In the genomic region with DNA sequence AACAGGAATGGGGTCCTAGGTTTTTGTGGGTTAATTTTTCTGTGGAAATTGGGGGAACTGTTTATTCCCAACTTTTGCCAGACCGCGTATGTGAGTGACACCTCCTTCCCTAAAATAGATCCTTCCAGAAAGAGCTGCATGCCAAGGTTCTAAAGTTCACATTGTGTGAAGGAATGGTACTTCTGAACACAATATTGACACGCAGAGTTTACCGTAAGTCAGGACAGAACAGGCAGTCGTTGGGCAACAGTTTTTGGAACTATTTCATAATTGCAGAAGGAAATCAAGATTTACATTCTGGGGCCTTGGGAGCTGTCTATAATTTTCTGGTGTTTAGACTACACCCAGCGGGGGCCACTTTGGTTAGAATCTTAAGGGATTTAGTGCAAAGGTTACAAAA, we compare ENCODE assay signal across 8 mouse cellular contexts. TPM values are rescaled to one million over a fixed set of nuclear protein-coding genes. Genes with fewer than 3 reads are reported as not detected.
DNase-seq lines count a peak whose midpoint lies in the region; ATAC-seq and TF ChIP-seq lines count a peak whose summit lies in the region.

No protein-coding gene starts in this region.

- peak overlapping the region; percentile 99 for H3K27ac ChIP-seq in liver, adult 2 months (replicated peaks; ENCODE audit: insufficient read depth, low read depth, low read length)
- H3K27ac ChIP-seq in forebrain, embryonic 12.5 days: no peak overlapping the region
- H3K27ac ChIP-seq in liver, embryonic 13.5 days: peak overlapping the region; percentile 97
- peak overlapping the region; percentile 78 for H3K27ac ChIP-seq in small intestine, adult 2 months (ENCODE audit: insufficient read depth, low read depth, low read length)

- peak; percentile 98 for DNase-seq in liver, adult 2 months (ENCODE audit: extremely low read depth, low read depth, low spot score)
- no peak for DNase-seq in liver
- DNase-seq in liver, embryonic 13.5 days: no peak
- no peak for DNase-seq in gastrocnemius, adult 8-10 months (ENCODE audit: low spot score in 2 of 2)
- DNase-seq in spleen, adult 12 weeks (ENCODE audit: low spot score): no peak

- H3K9me3 ChIP-seq in forebrain, embryonic 12.5 days: no peaks in the 10 kb centered on the region
- peaks cover 4% of the 10 kb centered on the region; the same call in 1 of the 2 replicates for H3K9me3 ChIP-seq in liver, embryonic 13.5 days (replicated peaks)

- no peak for TF ChIP-seq CTCF in liver, adult 2 months (IDR thresholded peaks at IDR 0.05; ENCODE audit: low read depth, low read length)
- no peak for TF ChIP-seq CTCF in small intestine, adult 2 months (IDR thresholded peaks at IDR 0.05; ENCODE audit: extremely low read depth, insufficient read length, insufficient replicate concordance, low read depth, low read length)

- no peak for ATAC-seq in forebrain, embryonic 12.5 days (ENCODE audit: low FRiP score)
- no peak for ATAC-seq in liver, embryonic 13.5 days (ENCODE audit: low read depth)
- no peak for ATAC-seq in megakaryocyte progenitor cell, adult 5-6 weeks (replicated peaks; ENCODE audit: poor library complexity)

- H3K36me3 ChIP-seq in liver, adult 2 months (ENCODE audit: control insufficient read depth, insufficient read depth, low read length): peaks cover 19% of the 10 kb centered on the region
- peaks cover 12% of the 10 kb centered on the region; the same call in 1 of the 2 replicates for H3K36me3 ChIP-seq in forebrain, embryonic 12.5 days (replicated peaks)
- H3K36me3 ChIP-seq in liver, embryonic 13.5 days: peaks cover 36% of the 10 kb centered on the region
- H3K36me3 ChIP-seq in small intestine, adult 2 months (ENCODE audit: control insufficient read depth, insufficient read depth, low read length): peaks cover 11% of the 10 kb centered on the region; the same call in 1 of the 2 replicates

- H3K9ac ChIP-seq in liver, adult 2 months (ENCODE audit: low read depth, low read length): peak overlapping the region; percentile 99
- peak overlapping the region; percentile 97 for H3K9ac ChIP-seq in forebrain, embryonic 12.5 days
- peak overlapping the region; percentile 99 for H3K9ac ChIP-seq in liver, embryonic 13.5 days

- 6% methylated on average over 6 of the region's 6 CpGs for WGBS in liver, adult 2 months
- WGBS in forebrain, embryonic 12.5 days: 87% methylated on average over 6 of the region's 6 CpGs
- 42% methylated on average over 6 of the region's 6 CpGs for WGBS in liver, embryonic 13.5 days (ENCODE audit: insufficient replicate concordance)
- WGBS in small intestine, adult 2 months: 6% methylated on average over 6 of the region's 6 CpGs

- peak overlapping the region; percentile 96 for H3K4me3 ChIP-seq in liver, adult 2 months (ENCODE audit: insufficient read depth, low read depth, low read length)
- peak overlapping the region; percentile 100 for H3K4me3 ChIP-seq in forebrain, embryonic 12.5 days (replicated peaks)
- H3K4me3 ChIP-seq in liver, embryonic 13.5 days (replicated peaks): peak overlapping the region; percentile 99
- H3K4me3 ChIP-seq in small intestine, adult 2 months (ENCODE audit: low read depth, low read length): peak overlapping the region; percentile 88; the same call in 1 of the 2 replicates

- H3K79me2 ChIP-seq in liver, adult 2 months (ENCODE audit: control insufficient read depth, insufficient read depth, low read length): peaks cover 50% of the 10 kb centered on the region

- H3K27me3 ChIP-seq in liver, adult 2 months (ENCODE audit: control insufficient read depth, insufficient read depth, low read length): no peaks in the 10 kb centered on the region
- 0 out of 2 replicates have a peak, but pooled peaks cover 11% of the 10 kb centered on the region for H3K27me3 ChIP-seq in forebrain, embryonic 12.5 days
- H3K27me3 ChIP-seq in liver, embryonic 13.5 days: no peaks in the 10 kb centered on the region
- H3K27me3 ChIP-seq in small intestine, adult 2 months (ENCODE audit: control insufficient read depth, insufficient read depth, low read length): no peaks in the 10 kb centered on the region

- TF ChIP-seq POLR2A in liver, adult 2 months (IDR thresholded peaks at IDR 0.05; ENCODE audit: extremely low read depth, insufficient read depth, low read length): no peak
- no peak for TF ChIP-seq POLR2A in small intestine, adult 2 months (IDR thresholded peaks at IDR 0.05; ENCODE audit: low read depth, low read length)

- H3K4me2 ChIP-seq in forebrain, embryonic 12.5 days: peak overlapping the region; percentile 83
- H3K4me2 ChIP-seq in liver, embryonic 13.5 days: peak overlapping the region; percentile 92

- H3K4me1 ChIP-seq in liver, adult 2 months (ENCODE audit: control insufficient read depth, insufficient read depth, low read length): peaks cover 43% of the 10 kb centered on the region
- H3K4me1 ChIP-seq in forebrain, embryonic 12.5 days: peaks cover 28% of the 10 kb centered on the region
- H3K4me1 ChIP-seq in liver, embryonic 13.5 days (replicated peaks): peaks cover 81% of the 10 kb centered on the region
- peaks cover 21% of the 10 kb centered on the region for H3K4me1 ChIP-seq in small intestine, adult 2 months (ENCODE audit: control insufficient read depth, insufficient read depth, insufficient read length, low read length)

RNA-seq across cellular contexts. Expression of a gene that starts 1.3 kb away (rescaled TPM):
- total RNA-seq in liver, adult 2 months (2014; rRNA removed): 59.2 and 64.0 TPM in 2 replicates
- polyA plus RNA-seq in liver, adult 2 months (2012; rRNA removed): 51.2 and 55.7 TPM in 2 replicates
- polyA plus RNA-seq in forebrain, embryonic 12.5 days (2016; fragmentation: Nextera tagmentation; extraction: Ambion mirVana): 22.8 and 25.3 TPM in 2 replicates
- polyA plus RNA-seq in liver, embryonic 13.5 days (2015; fragmentation: Nextera tagmentation; extraction: Ambion mirVana): 15.0 and 19.1 TPM in 2 replicates
- 15.4 and 21.2 TPM in 2 replicates for polyA plus RNA-seq in small intestine, adult 2 months (2012; rRNA removed)
- 10 to 100 TPM; 53.9 to 63.4 (median 56.8) TPM for total RNA-seq in gastrocnemius, adult 8-10 months (2022)
- total RNA-seq in megakaryocyte progenitor cell, adult 5-6 weeks (2015): 15.0 and 18.7 TPM in 2 replicates
- total RNA-seq in megakaryocyte progenitor cell, adult 5-6 weeks (2017): 23.7 and 29.4 TPM in 2 replicates

RNA-seq across cellular contexts. Expression of a gene that starts 24.5 kb away (rescaled TPM):
- total RNA-seq in liver, adult 2 months (2014; rRNA removed): 164 and 180 TPM in 2 replicates
- 453 and 487 TPM in 2 replicates for polyA plus RNA-seq in liver, adult 2 months (2012; rRNA removed)
- not detected in 2 replicates for polyA plus RNA-seq in forebrain, embryonic 12.5 days (2016; fragmentation: Nextera tagmentation; extraction: Ambion mirVana)
- 18.4 and 18.5 TPM in 2 replicates for polyA plus RNA-seq in liver, embryonic 13.5 days (2015; fragmentation: Nextera tagmentation; extraction: Ambion mirVana)
- 13.3 and 19.0 TPM in 2 replicates for polyA plus RNA-seq in small intestine, adult 2 months (2012; rRNA removed)
- not detected for total RNA-seq in gastrocnemius, adult 8-10 months (2022)
- not detected in 2 replicates for total RNA-seq in megakaryocyte progenitor cell, adult 5-6 weeks (2015)
- not detected in 2 replicates for total RNA-seq in megakaryocyte progenitor cell, adult 5-6 weeks (2017)

RNA-seq across cellular contexts. Expression of a gene that starts 36.6 kb away (rescaled TPM):
- 16.3 and 30.3 TPM in 2 replicates for total RNA-seq in liver, adult 2 months (2014; rRNA removed)
- 52.0 and 70.9 TPM in 2 replicates for polyA plus RNA-seq in liver, adult 2 months (2012; rRNA removed)
- 0.31 and 1.0 TPM in 2 replicates for polyA plus RNA-seq in forebrain, embryonic 12.5 days (2016; fragmentation: Nextera tagmentation; extraction: Ambion mirVana)
- 0.46 TPM in 1 of 2 replicates, not detected in the other for polyA plus RNA-seq in liver, embryonic 13.5 days (2015; fragmentation: Nextera tagmentation; extraction: Ambion mirVana)
- 9.8 and 16.5 TPM in 2 replicates for polyA plus RNA-seq in small intestine, adult 2 months (2012; rRNA removed)
- total RNA-seq in gastrocnemius, adult 8-10 months (2022): 10 to 100 TPM in 2 of 4 experiments, 1 to 10 TPM in 2; 6.0 to 12.0 (median 9.2) TPM
- total RNA-seq in megakaryocyte progenitor cell, adult 5-6 weeks (2015): 20.0 and 22.7 TPM in 2 replicates
- 6.6 and 7.6 TPM in 2 replicates for total RNA-seq in megakaryocyte progenitor cell, adult 5-6 weeks (2017)

RNA-seq across cellular contexts. Expression of a gene that starts 57.3 kb away (rescaled TPM):
- total RNA-seq in liver, adult 2 months (2014; rRNA removed): 2.7 and 5.0 TPM in 2 replicates
- 11.2 and 13.5 TPM in 2 replicates for polyA plus RNA-seq in liver, adult 2 months (2012; rRNA removed)
- 5.2 and 6.6 TPM in 2 replicates for polyA plus RNA-seq in forebrain, embryonic 12.5 days (2016; fragmentation: Nextera tagmentation; extraction: Ambion mirVana)
- 0.91 and 1.1 TPM in 2 replicates for polyA plus RNA-seq in liver, embryonic 13.5 days (2015; fragmentation: Nextera tagmentation; extraction: Ambion mirVana)
- polyA plus RNA-seq in small intestine, adult 2 months (2012; rRNA removed): 9.7 and 17.0 TPM in 2 replicates
- total RNA-seq in gastrocnemius, adult 8-10 months (2022): 10 to 100 TPM; 25.0 to 32.5 (median 30.2) TPM
- total RNA-seq in megakaryocyte progenitor cell, adult 5-6 weeks (2015): 7.2 and 12.8 TPM in 2 replicates
- total RNA-seq in megakaryocyte progenitor cell, adult 5-6 weeks (2017): 9.8 and 11.0 TPM in 2 replicates

Comparison
In these comparisons a context has a peak if more than half of its experiments do, and no peak if none do; other contexts are left out.
1. RNA of a gene that starts 24.5 kb away (polyA plus RNA-seq): 453 to 487 TPM in liver, adult 2 months; 18.4 to 18.5 TPM in liver, embryonic 13.5 days, 13.3 to 19.0 TPM in small intestine, adult 2 months and not detected in forebrain, embryonic 12.5 days; every median in the first group is over 10 times any median in the second.
2. Peak in every context shown above with its lines, with median percentiles within 50 percentile points of each other: H3K4me3 ChIP-seq and H3K9ac ChIP-seq.